Mouse (Mus musculus): ENCODE data around the gene Rps11. TPM values are rescaled to one million over a fixed set of nuclear protein-coding genes. Genes with fewer than 3 reads are reported as not detected.

The Rps11 gene
- polyA plus RNA-seq, 1 experiment from 2014 or later: 1,701 TPM

GRCm38 (mm10) chr7:45137171-45138006, 13.2 kb upstream of the Rps11 start:
- H3K9me3 ChIP-seq (ENCODE audit: control insufficient read depth, low read length): peaks cover 3% of the 10 kb centered on the region; the same call in 1 of the 2 replicates
- 72% methylated on average over 12 of the region's 12 CpGs for WGBS
- H3K9ac ChIP-seq (ENCODE audit: low read depth, low read length): no peak overlapping the region
- H3K4me2 ChIP-seq (ENCODE audit: low read depth, low read length): no peak overlapping the region
- H3K27me3 ChIP-seq (replicated peaks; ENCODE audit: control insufficient read depth, insufficient read depth, low read length): no peaks in the 10 kb centered on the region
- no peak overlapping the region for H3K27ac ChIP-seq (ENCODE audit: low read length)
- no peak overlapping the region for H3K4me3 ChIP-seq (ENCODE audit: low read length)
- H3K4me1 ChIP-seq (ENCODE audit: control insufficient read depth, insufficient read depth, low read length): peaks cover 3% of the 10 kb centered on the region; the same call in 1 of the 2 replicates
- no peaks in the 10 kb centered on the region; the same call in 1 of the 2 replicates for H3K36me3 ChIP-seq (ENCODE audit: control insufficient read depth, insufficient read depth, low read length)
- ATAC-seq: no peak

GRCm38 (mm10) chr7:45135993-45136567, 11.8 kb upstream of the Rps11 start, which contains the start of the genes Gm45713 and Flt3l:
Gene Gm45713 (minus strand): TSS chr7:45136231.
Gene Flt3l (minus strand): TSS chr7:45136432.
- no peaks in the 10 kb centered on the region for H3K36me3 ChIP-seq (ENCODE audit: control insufficient read depth, insufficient read depth, low read length)
- H3K9ac ChIP-seq (ENCODE audit: low read depth, low read length): peak within 1 kb of the TSS; percentile 81
- no peaks in the 10 kb centered on the region for H3K27me3 ChIP-seq (replicated peaks; ENCODE audit: control insufficient read depth, insufficient read depth, low read length)
- H3K27ac ChIP-seq (ENCODE audit: low read length): no peak within 1 kb of the TSS
- peaks cover 3% of the 10 kb centered on the region; the same call in 1 of the 2 replicates for H3K4me1 ChIP-seq (ENCODE audit: control insufficient read depth, insufficient read depth, low read length)
- ATAC-seq: peak; percentile 88
- H3K9me3 ChIP-seq (ENCODE audit: control insufficient read depth, low read length): peaks cover 3% of the 10 kb centered on the region; the same call in 1 of the 2 replicates
- peak within 1 kb of the TSS; percentile 74 for H3K4me3 ChIP-seq (ENCODE audit: low read length)
- 2% methylated on average over 29 of the region's 29 CpGs for WGBS
- H3K4me2 ChIP-seq (ENCODE audit: low read depth, low read length): peak within 1 kb of the TSS; percentile 79

- Histone ChIP-seq H3K36me3 (ENCODE audit: control insufficient read depth, insufficient read depth, low read length) (no peaks in the 10 kb centered on the region), H3K27me3 (replicated peaks; ENCODE audit: control insufficient read depth, insufficient read depth, low read length) (no peaks in the 10 kb centered on the region), H3K4me3 (ENCODE audit: low read length) (peak overlapping the region; percentile 74), H3K27ac (ENCODE audit: low read length) (no peak overlapping the region), H3K4me2 (ENCODE audit: low read depth, low read length) (peak overlapping the region; percentile 79; the same call in 1 of the 2 replicates), H3K9me3 (ENCODE audit: control insufficient read depth, low read length) (peaks cover 3% of the 10 kb centered on the region; the same call in 1 of the 2 replicates), H3K9ac (ENCODE audit: low read depth, low read length) (no peak overlapping the region), H3K4me1 (ENCODE audit: control insufficient read depth, insufficient read depth, low read length) (peaks cover 3% of the 10 kb centered on the region; the same call in 1 of the 2 replicates)
- WGBS: 87% methylated on average over 3 of the region's 3 CpGs
- no peak for ATAC-seq
Measured at GRCm38 (mm10) chr7:45135370-45135769, 11.1 kb upstream of the Rps11 start.

GRCm38 (mm10) chr7:45134544-45135026, 10.3 kb upstream of the Rps11 start:
- H3K4me1 ChIP-seq (ENCODE audit: control insufficient read depth, insufficient read depth, low read length): peaks cover 6% of the 10 kb centered on the region; the same call in 1 of the 2 replicates
- WGBS: 14% methylated on average over 12 of the region's 12 CpGs
- H3K36me3 ChIP-seq (ENCODE audit: control insufficient read depth, insufficient read depth, low read length): no peaks in the 10 kb centered on the region
- ATAC-seq: 0 out of 2 replicates have a peak, but pooled peaks have one; percentile 21
- peaks cover 3% of the 10 kb centered on the region; the same call in 1 of the 2 replicates for H3K9me3 ChIP-seq (ENCODE audit: control insufficient read depth, low read length)
- H3K9ac ChIP-seq (ENCODE audit: low read depth, low read length): no peak overlapping the region
- no peak overlapping the region for H3K4me2 ChIP-seq (ENCODE audit: low read depth, low read length)
- no peak overlapping the region for H3K4me3 ChIP-seq (ENCODE audit: low read length)
- no peak overlapping the region for H3K27ac ChIP-seq (ENCODE audit: low read length)
- no peaks in the 10 kb centered on the region for H3K27me3 ChIP-seq (replicated peaks; ENCODE audit: control insufficient read depth, insufficient read depth, low read length)

GRCm38 (mm10) chr7:45133446-45134159, 9.4 kb upstream of the Rps11 start:
- H3K4me3 ChIP-seq (ENCODE audit: low read length): no peak overlapping the region
- H3K4me2 ChIP-seq (ENCODE audit: low read depth, low read length): no peak overlapping the region
- 77% methylated on average over 8 of the region's 8 CpGs for WGBS
- H3K4me1 ChIP-seq (ENCODE audit: control insufficient read depth, insufficient read depth, low read length): peaks cover 6% of the 10 kb centered on the region; the same call in 1 of the 2 replicates
- H3K27me3 ChIP-seq (replicated peaks; ENCODE audit: control insufficient read depth, insufficient read depth, low read length): no peaks in the 10 kb centered on the region
- no peak overlapping the region for H3K27ac ChIP-seq (ENCODE audit: low read length)
- no peaks in the 10 kb centered on the region for H3K36me3 ChIP-seq (ENCODE audit: control insufficient read depth, insufficient read depth, low read length)
- ATAC-seq: no peak
- H3K9me3 ChIP-seq (ENCODE audit: control insufficient read depth, low read length): peaks cover 3% of the 10 kb centered on the region; the same call in 1 of the 2 replicates
- no peak overlapping the region for H3K9ac ChIP-seq (ENCODE audit: low read depth, low read length)

- H3K9ac ChIP-seq (ENCODE audit: low read depth, low read length): no peak overlapping the region
- H3K27ac ChIP-seq (ENCODE audit: low read length): no peak overlapping the region
- 77% methylated on average over 11 of the region's 11 CpGs for WGBS
- H3K27me3 ChIP-seq (replicated peaks; ENCODE audit: control insufficient read depth, insufficient read depth, low read length): no peaks in the 10 kb centered on the region
- H3K4me1 ChIP-seq (ENCODE audit: control insufficient read depth, insufficient read depth, low read length): peaks cover 7% of the 10 kb centered on the region
- H3K36me3 ChIP-seq (ENCODE audit: control insufficient read depth, insufficient read depth, low read length): peaks cover 5% of the 10 kb centered on the region; the same call in 1 of the 2 replicates
- H3K9me3 ChIP-seq (ENCODE audit: control insufficient read depth, low read length): peaks cover 3% of the 10 kb centered on the region; the same call in 1 of the 2 replicates
- ATAC-seq: no peak
- H3K4me3 ChIP-seq (ENCODE audit: low read length): no peak overlapping the region
- H3K4me2 ChIP-seq (ENCODE audit: low read depth, low read length): no peak overlapping the region
Measured at GRCm38 (mm10) chr7:45131850-45132249, 7.6 kb upstream of the Rps11 start.

GRCm38 (mm10) chr7:45129776-45130512, 5.7 kb upstream of the Rps11 start:
- Histone ChIP-seq H3K27ac (ENCODE audit: low read length) (peak overlapping the region; percentile 92; the same call in 1 of the 2 replicates), H3K9me3 (ENCODE audit: control insufficient read depth, low read length) (peaks cover 3% of the 10 kb centered on the region; the same call in 1 of the 2 replicates), H3K4me2 (ENCODE audit: low read depth, low read length) (peak overlapping the region; percentile 65), H3K9ac (ENCODE audit: low read depth, low read length) (peak overlapping the region; percentile 81), H3K36me3 (ENCODE audit: control insufficient read depth, insufficient read depth, low read length) (peaks cover 20% of the 10 kb centered on the region), H3K27me3 (replicated peaks; ENCODE audit: control insufficient read depth, insufficient read depth, low read length) (no peaks in the 10 kb centered on the region), H3K4me3 (ENCODE audit: low read length) (peak overlapping the region; percentile 54), H3K4me1 (ENCODE audit: control insufficient read depth, insufficient read depth, low read length) (peaks cover 20% of the 10 kb centered on the region)
- WGBS: 63% methylated on average over 15 of the region's 15 CpGs
- ATAC-seq: no peak

- WGBS: 3% methylated on average over 17 of the region's 17 CpGs
- peaks cover 20% of the 10 kb centered on the region for H3K36me3 ChIP-seq (ENCODE audit: control insufficient read depth, insufficient read depth, low read length)
- no peak for ATAC-seq
- peak overlapping the region; percentile 81 for H3K9ac ChIP-seq (ENCODE audit: low read depth, low read length)
- no peaks in the 10 kb centered on the region for H3K27me3 ChIP-seq (replicated peaks; ENCODE audit: control insufficient read depth, insufficient read depth, low read length)
- H3K4me3 ChIP-seq (ENCODE audit: low read length): peak overlapping the region; percentile 54
- H3K4me1 ChIP-seq (ENCODE audit: control insufficient read depth, insufficient read depth, low read length): peaks cover 21% of the 10 kb centered on the region
- peaks cover 3% of the 10 kb centered on the region; the same call in 1 of the 2 replicates for H3K9me3 ChIP-seq (ENCODE audit: control insufficient read depth, low read length)
- peak overlapping the region; percentile 65 for H3K4me2 ChIP-seq (ENCODE audit: low read depth, low read length)
- H3K27ac ChIP-seq (ENCODE audit: low read length): peak overlapping the region; percentile 92
Measured at GRCm38 (mm10) chr7:45129318-45129717, 5.1 kb upstream of the Rps11 start.
